Mouse (Mus musculus): ENCODE results near the gene Galk1. TPM values are rescaled to one million over a fixed set of nuclear protein-coding genes. Genes with fewer than 3 reads are reported as not detected.

The Galk1 gene
- 40.7 TPM for polyA plus RNA-seq (2017; shearing (Covaris generic))

DNA sequence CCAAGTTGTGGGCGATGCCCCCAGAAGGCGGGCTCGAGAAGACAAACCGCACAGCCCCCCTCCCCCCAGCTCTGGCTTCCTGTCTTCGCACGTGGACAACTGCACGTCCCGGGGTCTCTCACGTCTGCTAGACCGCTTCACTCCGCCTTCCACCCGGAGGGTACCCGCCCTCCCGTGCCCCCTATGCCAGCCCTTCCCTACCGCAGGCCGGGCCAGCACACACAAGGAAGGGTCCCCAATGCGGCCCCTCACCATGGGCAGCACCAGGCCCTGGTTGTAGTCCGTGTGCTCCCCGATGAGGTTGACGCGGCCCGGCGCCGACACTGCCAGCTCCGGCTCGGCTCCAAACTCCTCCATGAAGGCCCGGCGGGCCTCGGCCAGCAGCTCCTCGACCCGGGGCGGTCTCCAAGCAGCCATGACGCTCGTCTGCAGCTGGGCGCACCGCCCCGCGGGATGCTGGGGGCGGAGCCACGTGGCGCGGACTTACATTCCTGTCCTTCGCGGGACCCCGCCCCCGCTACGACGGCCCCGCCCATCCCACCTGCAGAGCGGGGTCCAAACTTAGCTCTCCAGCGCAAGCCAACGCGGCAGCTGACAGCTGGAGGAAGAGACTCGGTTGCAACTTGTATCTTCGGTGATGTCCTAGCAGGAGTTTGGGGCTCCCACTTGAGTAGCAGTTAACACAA lies at the start of gene Galk1:
Gene Galk1 (minus strand): TSS at position 458 of the 686 bp plus-strand sequence.

GRCm38 (mm10) chr11:116030088-116030897 lies 17.8 kb upstream of the Galk1 start, which contains the start of gene Unk:
Gene Unk, plus strand, starts transcription at chr11:116030322.

GRCm38 (mm10) chr11:116027756-116028155 lies 15.2 kb upstream of the Galk1 start, which contains the start of gene H3f3b:
Gene H3f3b, minus strand, starts transcription at chr11:116027962.

GRCm38 (mm10) chr11:115974309-115975082 lies 38.0 kb downstream of the Galk1 start, which contains the start of gene Itgb4:
Gene Itgb4, plus strand, starts transcription at chr11:115974709.

Other genes with a start within 250 kb of the Galk1 start
- gene Tmem94, start 247.3 kb downstream of the Galk1 start, polyA plus RNA-seq (2017; shearing (Covaris generic)): 35.9 TPM
- gene Caskin2, start 199.1 kb downstream of the Galk1 start, polyA plus RNA-seq (2017; shearing (Covaris generic)): 2.9 TPM
- 13.0 TPM for gene Tsen54, start 198.0 kb downstream of the Galk1 start, polyA plus RNA-seq (2017; shearing (Covaris generic))
- 35.4 TPM for gene Llgl2, start 188.7 kb downstream of the Galk1 start, polyA plus RNA-seq (2017; shearing (Covaris generic))
- 0.24 TPM for gene Myo15b, start 154.3 kb downstream of the Galk1 start, polyA plus RNA-seq (2017; shearing (Covaris generic))
- gene Smim5, start 112.8 kb downstream of the Galk1 start, polyA plus RNA-seq (2017; shearing (Covaris generic)): 0.38 TPM
- gene Smim6, start 100.7 kb downstream of the Galk1 start, polyA plus RNA-seq (2017; shearing (Covaris generic)): 0.86 TPM
- gene Sap30bp, start 79.4 kb downstream of the Galk1 start, polyA plus RNA-seq (2017; shearing (Covaris generic)): 48.9 TPM
- 23.0 TPM for gene Recql5, start 79.2 kb downstream of the Galk1 start, polyA plus RNA-seq (2017; shearing (Covaris generic))
- gene Itgb4, start 38.0 kb downstream of the Galk1 start, polyA plus RNA-seq (2017; shearing (Covaris generic)): 0.07 TPM
- gene H3f3b, start 15.2 kb upstream of the Galk1 start, polyA plus RNA-seq (2017; shearing (Covaris generic)): 1,313 TPM
- gene Unk, start 17.6 kb upstream of the Galk1 start, polyA plus RNA-seq (2017; shearing (Covaris generic)): 41.0 TPM
- 186 TPM for gene Unc13d, start 65.2 kb upstream of the Galk1 start, polyA plus RNA-seq (2017; shearing (Covaris generic))
- gene Wbp2, start 74.3 kb upstream of the Galk1 start, polyA plus RNA-seq (2017; shearing (Covaris generic)): 227 TPM
- gene Trim47, start 114.5 kb upstream of the Galk1 start, polyA plus RNA-seq (2017; shearing (Covaris generic)): not detected
- 7.7 TPM for gene Trim65, start 118.4 kb upstream of the Galk1 start, polyA plus RNA-seq (2017; shearing (Covaris generic))
- 54.6 TPM for gene Mrpl38, start 126.1 kb upstream of the Galk1 start, polyA plus RNA-seq (2017; shearing (Covaris generic))
- gene Fbf1, start 155.4 kb upstream of the Galk1 start, polyA plus RNA-seq (2017; shearing (Covaris generic)): 5.6 TPM
- gene Ten1, start 186.1 kb upstream of the Galk1 start, polyA plus RNA-seq (2017; shearing (Covaris generic)): 93.2 TPM
- 24.5 TPM for gene Acox1, start 186.3 kb upstream of the Galk1 start, polyA plus RNA-seq (2017; shearing (Covaris generic))
- gene Evpl, start 225.4 kb upstream of the Galk1 start, polyA plus RNA-seq (2017; shearing (Covaris generic)): 0.09 TPM